Comparison of ENCODE assay signal across 23 mouse cellular contexts in genomic region chr15:30995346-30995745, GRCm38 (mm10).
"Had no signal": no experiment of that assay in that cellular context is flagged by ENCODE, and none has a peak within 500 bp of the region (broad histone marks: within the 10 kb centered on the region; RNA-seq: fewer than 3 reads in every experiment).

No protein-coding gene starts in this region.

- H3K4me3 ChIP-seq: gastrocnemius, adult 2 months; heart, embryonic 10.5 days; heart, embryonic 12.5 days; hindbrain, embryonic 13.5 days; hindbrain, embryonic 15.5 days; kidney, embryonic 15.5 days; limb, embryonic 13.5 days; limb, embryonic 15.5 days had no signal

- H3K9ac ChIP-seq: heart, embryonic 12.5 days; hindbrain, embryonic 13.5 days; hindbrain, embryonic 15.5 days; kidney, embryonic 15.5 days; limb, embryonic 13.5 days; limb, embryonic 15.5 days had no signal

- ATAC-seq: hindbrain, postnatal 0 days; intestine, embryonic 16.5 days had no signal

- H3K9me3 ChIP-seq: heart, embryonic 10.5 days; heart, embryonic 12.5 days; hindbrain, embryonic 13.5 days; hindbrain, embryonic 15.5 days; kidney, embryonic 15.5 days; limb, embryonic 13.5 days; limb, embryonic 15.5 days had no signal

- H3K36me3 ChIP-seq: heart, embryonic 10.5 days; heart, embryonic 12.5 days; hindbrain, embryonic 13.5 days; hindbrain, embryonic 15.5 days; kidney, embryonic 15.5 days; limb, embryonic 13.5 days; limb, embryonic 15.5 days had no signal

- H3K4me1 ChIP-seq: heart, embryonic 10.5 days; heart, embryonic 12.5 days; hindbrain, embryonic 15.5 days; limb, embryonic 13.5 days; limb, embryonic 15.5 days had no signal

- DNase-seq: gastrocnemius, adult 2 months; gastrocnemius, postnatal 14 days; gastrocnemius, postnatal 36 days; heart, adult 18-20 months; heart, postnatal 10 days; kidney, adult 11 months; kidney, adult 2 months; kidney, adult 9 months; kidney, postnatal 14 days; kidney, postnatal 36 days; layer of hippocampus, adult 9-11 months; layer of hippocampus, postnatal 36 days; left cerebral cortex, postnatal 4 days had no signal

- H3K27ac ChIP-seq: gastrocnemius, adult 2 months; heart, embryonic 10.5 days; hindbrain, embryonic 13.5 days; hindbrain, embryonic 15.5 days; hindbrain, postnatal 0 days; kidney, embryonic 15.5 days; kidney, postnatal 0 days; limb, embryonic 13.5 days; limb, embryonic 15.5 days had no signal

- H3K4me2 ChIP-seq: heart, embryonic 12.5 days; hindbrain, embryonic 13.5 days; hindbrain, embryonic 15.5 days; kidney, embryonic 15.5 days; limb, embryonic 13.5 days; limb, embryonic 15.5 days had no signal

- H3K27me3 ChIP-seq: heart, embryonic 12.5 days; hindbrain, embryonic 13.5 days; hindbrain, embryonic 15.5 days; kidney, embryonic 15.5 days; limb, embryonic 13.5 days; limb, embryonic 15.5 days had no signal
